Mouse (Mus musculus): Measurements from ENCODE around the gene Zfp213.
A peak's percentile ranks its signal among the peaks of the same experiment; 100 is the strongest.
"Not testable (repeated sequence)": the region's sequence is repeated elsewhere in the genome, so short reads cannot be mapped to it uniquely, and the experiment has no call there.

Zfp213 gene

DNA sequence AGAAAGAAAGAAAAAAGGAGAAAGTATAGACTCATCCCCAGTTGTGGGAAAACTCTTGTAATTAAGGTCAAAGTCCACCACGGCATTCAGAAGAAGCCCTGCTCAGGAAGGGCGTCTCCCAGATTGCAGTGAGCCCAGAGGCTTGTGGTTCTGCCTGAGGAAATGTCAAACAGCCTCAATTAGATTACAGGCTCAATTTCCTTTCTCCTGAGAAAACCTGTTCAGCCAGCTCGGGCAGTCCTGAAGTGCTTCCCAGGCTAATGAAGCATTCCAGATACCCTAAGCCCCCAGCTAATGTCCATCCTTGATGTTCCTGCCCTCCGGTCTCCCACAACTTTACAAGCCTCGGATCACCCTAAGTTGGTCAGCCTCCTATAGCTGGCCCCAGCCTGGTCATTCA lies 20.7 kb downstream of the Zfp213 start:
- DNase-seq: peak; percentile 27

- DNase-seq: no peak
Measured at GRCm38 (mm10) chr17:23542835-23543234, 21.2 kb downstream of the Zfp213 start.

- peak; percentile 32 for DNase-seq
Measured at GRCm38 (mm10) chr17:23542004-23542720, 21.9 kb downstream of the Zfp213 start.

DNA sequence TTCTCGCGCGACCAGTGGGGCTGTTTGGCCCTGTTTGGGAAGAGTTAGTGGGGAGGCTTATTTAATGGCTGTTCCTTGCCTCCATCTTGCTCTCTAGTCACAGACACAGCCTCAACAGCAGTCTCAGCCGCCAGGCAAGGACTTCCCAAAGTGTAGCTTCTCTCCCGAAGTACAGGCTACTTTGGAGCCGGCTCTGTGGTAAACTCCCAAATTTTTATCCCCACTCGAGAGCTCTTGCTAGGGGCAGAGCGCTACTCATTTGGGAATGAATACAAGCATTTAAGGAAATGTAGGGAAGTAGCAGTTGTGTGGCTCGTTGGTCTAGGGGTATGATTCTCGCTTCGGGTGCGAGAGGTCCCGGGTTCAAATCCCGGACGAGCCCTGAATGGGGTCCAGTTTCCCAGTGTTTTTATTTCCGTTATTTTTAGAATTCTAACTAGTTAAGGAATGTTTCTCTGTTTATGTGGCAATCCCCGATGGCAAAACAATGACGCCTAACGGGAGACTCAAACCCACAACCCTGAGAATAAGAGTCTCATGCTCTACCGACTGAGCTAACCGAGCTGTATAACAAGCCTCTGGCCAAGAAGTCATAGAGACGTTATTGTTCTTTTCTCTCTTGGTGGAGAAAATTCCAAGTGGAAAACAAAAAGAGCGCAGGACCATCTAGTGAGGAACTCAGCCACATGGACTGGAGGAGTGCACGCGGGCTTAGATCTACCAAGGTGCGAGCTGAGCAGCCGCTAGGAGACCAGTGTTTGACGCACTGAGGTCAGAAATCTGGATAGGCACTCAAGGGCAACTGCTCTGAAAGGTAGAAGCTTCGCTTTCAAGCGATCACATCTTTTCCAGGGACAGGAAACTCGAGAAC lies 23.2 kb downstream of the Zfp213 start:
- peak; percentile 59 for DNase-seq

DNA sequence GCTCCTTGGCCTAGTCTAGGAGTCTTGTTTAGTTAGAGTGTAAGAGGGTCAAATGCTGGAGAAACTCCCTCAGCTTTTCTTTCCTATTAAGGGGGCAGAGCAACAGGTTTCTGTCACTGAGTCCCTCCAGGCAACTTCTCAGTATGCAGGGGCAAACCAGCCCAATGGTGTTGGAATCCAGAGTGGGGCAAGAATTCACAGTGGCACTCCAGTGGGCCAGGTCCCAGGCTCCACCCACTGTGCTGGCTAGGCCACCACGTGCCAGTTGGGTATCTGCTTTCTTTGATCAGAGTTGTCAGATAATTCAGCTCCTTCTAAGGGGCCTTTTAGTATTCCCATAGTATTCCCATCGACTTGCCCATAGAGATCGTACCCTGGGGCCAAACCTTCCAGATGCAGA lies 23.9 kb downstream of the Zfp213 start:
- DNase-seq: no peak

DNA sequence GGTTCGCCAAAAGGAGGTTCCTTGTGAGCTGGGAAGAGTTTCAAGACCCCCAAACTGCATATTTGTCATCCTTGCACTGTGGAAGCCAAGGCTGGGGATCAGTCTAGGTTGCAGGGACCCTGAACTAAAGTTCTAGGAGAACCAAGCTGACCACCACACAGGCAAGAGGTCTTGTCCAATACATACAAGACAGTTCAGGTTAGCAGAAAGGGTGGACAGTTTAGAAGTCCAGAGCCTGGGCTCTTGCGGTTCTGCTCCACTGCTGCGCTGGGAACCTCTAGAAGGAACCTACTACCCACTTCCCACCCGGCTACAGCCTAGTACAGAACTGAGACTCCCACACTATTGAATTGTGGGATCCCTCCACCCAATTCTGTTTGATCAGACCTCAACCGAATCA lies 24.4 kb downstream of the Zfp213 start:
- no peak for DNase-seq

- DNase-seq: peak; percentile 55
Measured at GRCm38 (mm10) chr17:23538299-23539015, 25.6 kb downstream of the Zfp213 start.

DNA sequence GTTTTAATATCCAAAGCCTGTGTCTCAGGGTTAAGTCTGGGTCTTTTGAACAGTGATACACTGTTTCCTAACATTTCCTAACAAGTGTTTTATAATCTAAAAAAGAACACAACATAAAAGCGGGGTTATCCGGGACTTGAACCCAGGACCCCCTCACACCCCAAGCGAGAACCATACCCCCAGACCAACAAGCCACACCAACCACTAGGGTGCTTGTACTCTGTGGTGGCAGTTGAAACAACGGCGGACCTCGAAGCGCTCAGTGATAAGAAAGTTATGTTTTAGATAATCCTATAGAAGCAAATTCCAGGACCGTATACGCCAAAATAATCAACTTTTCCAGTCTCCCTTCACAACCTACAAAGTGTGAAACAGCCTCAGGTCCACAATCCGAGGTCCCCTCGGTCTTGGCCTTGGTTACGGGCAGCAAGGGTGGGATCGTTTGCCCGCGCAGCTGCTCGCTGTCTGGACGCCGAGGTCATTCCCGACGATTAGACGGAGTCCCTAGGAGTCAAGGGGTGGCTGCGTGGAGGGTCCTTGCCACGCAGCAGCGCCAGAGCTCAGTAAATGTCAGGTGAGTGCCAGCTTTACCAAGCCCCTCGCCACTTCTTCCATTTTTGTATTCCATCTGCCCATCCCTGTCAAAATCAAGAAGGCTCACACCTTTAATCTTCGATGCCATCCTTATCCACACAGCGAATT lies 26.3 kb downstream of the Zfp213 start:
- DNase-seq: peak; percentile 39

- peak; percentile 60 for DNase-seq
Measured at GRCm38 (mm10) chr17:23535046-23535788, 28.8 kb downstream of the Zfp213 start.

DNA sequence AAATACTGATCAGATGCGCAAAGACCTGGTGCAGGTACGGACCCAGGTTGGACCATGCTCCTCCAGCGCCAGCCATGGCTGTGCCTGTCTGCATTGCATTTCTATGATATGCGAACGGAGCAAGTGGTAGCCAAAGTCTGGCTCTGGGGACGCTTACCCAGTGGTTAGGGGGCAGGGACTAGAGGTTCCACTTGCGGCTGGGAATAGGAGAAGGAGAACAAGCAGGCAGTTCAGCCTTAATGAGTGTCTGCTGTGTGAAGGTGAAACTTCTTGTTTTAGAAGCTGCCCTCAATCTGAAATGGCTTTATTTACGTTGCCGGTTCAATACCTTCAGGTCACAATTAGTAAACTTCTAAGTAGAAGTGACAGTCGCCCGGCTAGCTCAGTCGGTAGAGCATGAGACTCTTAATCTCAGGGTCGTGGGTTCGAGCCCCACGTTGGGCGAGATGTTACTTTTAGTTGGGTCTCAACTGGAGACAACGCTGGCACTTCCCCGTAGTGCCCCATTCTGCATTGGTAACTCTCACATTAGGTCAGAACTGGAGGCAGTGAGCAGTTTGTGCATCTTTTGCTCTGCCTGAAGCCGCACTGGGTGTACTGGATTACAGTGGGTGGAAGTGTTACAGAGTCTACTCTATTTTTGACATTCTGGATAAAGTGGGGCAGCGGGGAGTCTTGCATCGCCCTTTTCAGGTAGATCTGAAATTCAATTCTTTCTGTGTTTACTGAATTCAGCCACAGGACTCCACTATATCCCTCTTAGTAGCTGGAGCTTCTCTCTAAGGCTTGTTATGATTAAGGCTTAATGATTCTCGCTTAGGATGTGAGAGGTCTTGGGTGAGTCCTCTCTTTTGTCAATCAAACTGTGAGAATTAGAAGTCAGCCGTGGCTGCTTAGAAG lies 30.2 kb downstream of the Zfp213 start:
- not testable (repeated sequence) for DNase-seq

GRCm38 (mm10) chr17:23531408-23531807 lies 32.6 kb downstream of the Zfp213 start:
- not testable (repeated sequence) for DNase-seq

DNA sequence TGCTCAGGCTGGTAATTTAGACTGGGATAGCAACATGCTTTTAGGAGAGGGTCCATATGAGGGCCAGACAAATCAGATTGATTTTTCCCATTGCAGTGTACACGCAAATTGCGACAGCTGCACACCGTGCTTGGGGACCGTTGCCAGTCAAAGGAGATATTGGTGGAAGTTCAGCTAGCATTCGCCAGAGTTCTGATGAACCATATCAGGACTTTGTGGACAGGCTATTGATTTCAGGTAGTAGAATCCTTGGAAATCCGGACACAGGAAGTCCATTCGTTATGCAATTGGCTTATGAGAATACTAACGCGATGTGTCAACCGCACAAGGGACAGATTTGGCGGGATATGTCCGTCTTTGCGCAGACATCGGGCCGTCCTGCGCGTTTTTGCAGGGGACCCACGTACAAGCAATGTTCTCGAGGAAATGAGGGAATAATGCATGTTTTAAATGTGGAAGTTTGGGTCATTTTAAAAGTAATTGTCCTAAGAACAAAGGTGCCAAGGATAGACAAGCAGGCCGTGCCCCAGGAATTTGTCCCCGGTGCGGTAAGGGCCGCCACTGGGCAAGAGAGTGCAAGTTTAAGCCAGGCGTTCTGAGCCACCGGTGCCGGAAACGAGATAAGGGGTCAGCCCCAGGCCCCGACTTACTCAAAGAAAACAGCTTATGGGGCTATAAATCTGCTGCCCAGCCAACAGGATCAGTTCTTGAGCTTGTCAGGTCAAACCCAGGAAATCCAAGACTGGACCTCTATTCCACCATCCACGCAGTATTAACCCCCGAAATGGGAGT lies 40.9 kb downstream of the Zfp213 start:
- DNase-seq: not testable (repeated sequence)

DNA sequence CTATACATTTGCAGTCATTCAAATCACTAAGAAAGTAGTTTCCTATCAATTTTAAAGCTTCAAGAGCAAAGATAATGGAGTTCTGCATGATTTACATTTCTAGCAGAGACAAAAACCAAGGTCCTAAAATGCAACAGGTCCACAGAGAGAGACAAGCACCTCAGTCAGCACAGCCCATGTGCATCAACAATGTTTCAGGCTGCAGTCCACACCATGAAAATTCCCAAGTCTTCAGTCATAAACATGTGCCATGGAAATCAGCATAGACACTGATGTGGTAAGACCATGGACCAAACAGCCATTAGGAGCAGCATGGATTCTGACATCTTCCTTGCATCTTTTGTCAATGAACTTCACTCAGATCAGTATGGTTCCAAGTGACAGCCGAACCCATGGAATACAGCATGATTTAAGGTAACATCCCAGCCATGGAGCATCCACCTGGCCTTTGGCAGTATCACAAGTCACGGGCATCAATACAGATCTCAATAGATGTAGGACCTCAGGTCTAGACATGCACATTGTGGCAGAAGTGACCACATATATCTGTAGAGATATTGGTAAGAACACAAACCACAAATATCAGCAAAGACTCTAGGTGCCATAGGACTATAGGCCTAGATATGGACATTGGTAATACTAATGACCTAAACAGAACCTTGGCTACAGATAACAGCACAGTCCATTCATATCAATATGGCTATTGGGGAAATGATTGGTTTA lies 45.2 kb downstream of the Zfp213 start:
- DNase-seq: no peak

Data from embryo, embryonic 11 days (tissue).